Mouse (Mus musculus): ENCODE measurements at regions not wholly inside any gene's neighbourhood (a gene's known extent, or its start where the extent isn't known, plus 50 kb on each side); places are given as distances from the start of the nearest gene placed in this dataset.
"Not testable (repeated sequence)": the region's sequence is repeated elsewhere in the genome, so short reads cannot be mapped to it uniquely, and the experiment has no call there.

- ATAC-seq (ENCODE audit: insufficient number of reproducible peaks, low FRiP score, low TSS enrichment) = peak; percentile 95
Observed at GRCm38 (mm10) chr4:75466880-75467327, 188.8 kb upstream of the Dmac1 start.

DNA sequence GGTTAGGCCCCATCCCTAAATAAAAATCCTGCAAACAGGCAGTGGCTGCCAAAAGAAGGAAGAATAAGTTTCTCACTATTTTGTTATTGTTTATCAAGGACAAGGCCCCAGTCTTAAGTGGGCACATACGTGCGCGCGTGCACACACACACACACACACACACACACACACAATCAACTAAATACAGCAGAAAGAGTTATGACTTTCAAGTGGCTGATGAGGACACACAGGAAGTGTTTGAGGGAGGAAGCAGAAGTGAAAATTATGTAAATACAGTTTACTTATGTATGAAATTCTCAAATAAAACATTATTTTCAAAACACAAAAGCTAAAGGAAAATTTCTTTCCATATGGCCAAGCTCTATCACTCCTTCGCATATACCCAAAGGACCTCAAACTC is 185.5 kb upstream of the Dmac1 start:
- no peak for ATAC-seq (ENCODE audit: insufficient number of reproducible peaks, low FRiP score, low TSS enrichment)

- ATAC-seq (ENCODE audit: insufficient number of reproducible peaks, low FRiP score, low TSS enrichment) = no peak
Observed at GRCm38 (mm10) chr4:75449478-75449877, 171.4 kb upstream of the Dmac1 start.

- no peak for ATAC-seq (ENCODE audit: insufficient number of reproducible peaks, low FRiP score, low TSS enrichment)
Observed at GRCm38 (mm10) chr4:75423296-75423695, 145.2 kb upstream of the Dmac1 start.

- not testable (repeated sequence) for ATAC-seq (ENCODE audit: insufficient number of reproducible peaks, low FRiP score, low TSS enrichment)
Observed at GRCm38 (mm10) chr4:75400754-75401153, 122.6 kb upstream of the Dmac1 start.

GRCm38 (mm10) chr4:75394992-75395391 is 116.9 kb upstream of the Dmac1 start:
- peak; percentile 92 for ATAC-seq (ENCODE audit: insufficient number of reproducible peaks, low FRiP score, low TSS enrichment)

- no peak for ATAC-seq (ENCODE audit: insufficient number of reproducible peaks, low FRiP score, low TSS enrichment)
Observed at GRCm38 (mm10) chr4:75394264-75394663, 116.2 kb upstream of the Dmac1 start.

- ATAC-seq (ENCODE audit: insufficient number of reproducible peaks, low FRiP score, low TSS enrichment) = no peak
Observed at GRCm38 (mm10) chr4:75386271-75386938, 108.3 kb upstream of the Dmac1 start.

- ATAC-seq (ENCODE audit: insufficient number of reproducible peaks, low FRiP score, low TSS enrichment) = peak; percentile 90
Observed at GRCm38 (mm10) chr4:75359496-75359895, 81.4 kb upstream of the Dmac1 start.

DNA sequence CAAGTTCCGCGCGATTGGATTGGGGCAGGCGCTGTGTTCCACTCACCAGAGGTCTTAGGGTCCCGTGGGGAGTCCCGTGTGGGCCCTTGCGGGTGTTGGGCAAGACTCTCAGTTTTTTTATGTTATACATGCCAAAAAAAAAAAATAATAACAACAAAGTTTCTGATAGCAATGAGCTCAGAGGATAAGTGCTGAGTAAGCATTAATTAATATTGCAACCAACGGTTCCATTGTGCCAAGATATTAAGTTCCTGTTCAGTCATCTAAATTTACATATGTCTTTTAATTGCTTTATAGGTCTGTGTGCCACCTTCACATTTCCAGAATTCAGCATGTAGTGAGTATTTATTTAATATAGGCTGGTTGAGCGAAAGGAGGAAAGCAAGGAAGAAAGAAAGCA is 77.5 kb upstream of the Dmac1 start:
- ATAC-seq (ENCODE audit: insufficient number of reproducible peaks, low FRiP score, low TSS enrichment) = no peak

GRCm38 (mm10) chr4:75334496-75334895 is 56.4 kb upstream of the Dmac1 start:
- peak; percentile 84 for ATAC-seq (ENCODE audit: insufficient number of reproducible peaks, low FRiP score, low TSS enrichment)

DNA sequence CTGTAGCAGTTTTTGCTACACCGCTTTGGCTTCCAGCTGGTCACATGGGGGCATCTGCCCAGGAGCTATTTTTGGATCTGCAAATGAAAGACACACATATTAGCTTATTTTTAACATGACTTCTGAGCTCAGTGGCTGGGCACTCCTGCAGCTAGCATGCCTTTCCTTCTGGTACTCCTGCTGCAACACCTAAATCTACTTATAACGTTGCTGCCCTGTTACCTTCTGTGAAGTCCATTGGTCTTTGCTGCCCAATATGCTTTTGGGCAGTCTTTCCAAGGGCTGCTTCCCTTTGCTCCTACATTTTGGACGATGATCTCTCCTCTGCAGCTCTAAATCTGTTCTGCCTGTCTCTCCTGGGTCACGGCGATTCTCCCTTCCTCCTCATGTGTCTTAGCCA is 54.7 kb upstream of the Dmac1 start:
- ATAC-seq (ENCODE audit: insufficient number of reproducible peaks, low FRiP score, low TSS enrichment) = peak; percentile 56

DNA sequence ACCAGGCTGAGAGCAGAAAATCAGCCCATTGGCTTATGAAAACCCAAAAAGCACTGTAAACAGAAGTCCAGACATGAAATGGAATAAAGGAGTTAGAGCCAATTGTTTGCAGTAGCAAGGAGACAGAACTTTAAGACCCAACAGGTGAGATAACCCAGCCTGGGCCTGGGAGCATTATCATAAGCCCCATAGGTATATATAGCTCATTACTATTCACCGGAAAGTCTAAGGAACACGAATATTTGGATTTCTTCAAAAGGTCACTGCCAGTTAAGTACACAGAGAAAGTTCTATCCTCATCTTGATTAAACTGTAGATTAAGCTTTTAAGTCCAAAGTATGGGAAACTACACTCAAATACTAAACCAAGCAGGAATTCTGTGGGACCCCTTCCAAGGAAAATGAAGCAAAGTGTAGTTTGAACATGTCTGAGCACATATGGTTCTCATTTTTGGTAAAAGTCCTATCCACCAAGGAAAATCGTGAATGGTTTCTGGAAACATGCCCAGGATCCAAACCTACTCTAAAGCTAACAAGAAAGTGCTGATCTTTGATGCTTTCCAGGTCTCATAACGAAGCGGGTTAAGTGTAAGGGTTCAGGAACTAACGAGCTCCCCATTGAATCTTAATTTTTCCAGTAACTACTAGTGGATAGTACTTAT is 51.5 kb upstream of the Dmac1 start:
- no peak for ATAC-seq (ENCODE audit: insufficient number of reproducible peaks, low FRiP score, low TSS enrichment)
